Mouse (Mus musculus) heart, embryonic 15.5 days (tissue): ENCODE results near the gene Vwa5b2. TPM values are rescaled to one million over a fixed set of nuclear protein-coding genes. Genes with fewer than 3 reads are reported as not detected.

Experiments
- ATAC-seq: fragments of 200-750 bp; cut with Nextera tagmentation; replicated peaks from 2 replicates; pipeline ENCODE4 v1.8.0; 2017; ENCODE audit warnings: low read depth, moderate TSS enrichment; ENCODE audit not compliant: insufficient number of reproducible peaks, insufficient read depth, low FRiP score
- H3K27ac ChIP-seq: fragments of 300-500 bp; sonication (generic); 2 replicates; pipeline ENCODE4 v1.5.1; 2015; ENCODE audit warnings: mild to moderate bottlenecking, inconsistent platforms
- H3K27me3 ChIP-seq: fragments of 300-500 bp; sonication (generic); 2 replicates; pipeline ENCODE4 v1.6.1; 2015; ENCODE audit warnings: inconsistent platforms
- H3K36me3 ChIP-seq: fragments of 300-500 bp; sonication (generic); 2 replicates; pipeline ENCODE4 v1.6.1; 2015; ENCODE audit warnings: mild to moderate bottlenecking, inconsistent platforms
- H3K4me1 ChIP-seq: fragments of 300-500 bp; sonication (generic); replicated peaks from 2 replicates; pipeline ENCODE4 v1.6.1; 2015; ENCODE audit warnings: inconsistent platforms
- H3K4me2 ChIP-seq: fragments of 300-500 bp; sonication (generic); 2 replicates; pipeline ENCODE4 v1.6.1; 2015; ENCODE audit warnings: inconsistent platforms, mild to moderate bottlenecking, moderate library complexity
- H3K4me3 ChIP-seq: fragments of 300-500 bp; sonication (generic); 2 replicates; pipeline ENCODE4 v1.5.1; 2015; ENCODE audit warnings: mild to moderate bottlenecking, inconsistent platforms
- H3K9ac ChIP-seq: fragments of 300-500 bp; sonication (generic); 2 replicates; pipeline ENCODE4 v1.6.1; 2015; ENCODE audit warnings: mild to moderate bottlenecking, inconsistent platforms
- H3K9me3 ChIP-seq: fragments of 300-500 bp; sonication (generic); replicated peaks from 2 replicates; pipeline ENCODE4 v1.6.1; 2016; ENCODE audit warnings: inconsistent platforms
- WGBS: fragments of 180-500 bp; shearing (Covaris S2); methylation state at CpG from one replicate; pipeline ENCODE4 v1.1.7; 2015; ENCODE audit warnings: mixed read lengths; 5-methylcytosine and 5-hydroxymethylcytosine counted together
- polyA plus RNA-seq: library from polyadenylated mRNA; unstranded; fragments of >200 nt; fragmentation: Nextera tagmentation; extraction: Ambion mirVana; gene quantifications from 2 replicates; pipeline ENCODE4 v1.2.1, GENCODE M21; 2015

Gene Vwa5b2
- polyA plus RNA-seq, result 0.09 and 0.80 TPM in 2 replicates

GRCm38 (mm10) chr16:20589366-20589938 lies at the start of gene Vwa5b2:
Vwa5b2 (plus strand) TSS chr16:20589471.
- Histone ChIP-seq H3K4me3 (peak within 1 kb of the TSS; percentile 46), H3K27ac (no peak within 1 kb of the TSS), H3K4me1 (peaks cover 22% of the 10 kb centered on the region), H3K36me3 (no peaks in the 10 kb centered on the region), H3K27me3 (peaks cover 67% of the 10 kb centered on the region), H3K9me3 (no peaks in the 10 kb centered on the region), H3K4me2 (peak within 1 kb of the TSS; percentile 78), H3K9ac (peak within 1 kb of the TSS; percentile 10; the same call in 1 of the 2 replicates)
- 1% methylated on average over 24 of the region's 24 CpGs for WGBS
- ATAC-seq, result no peak

DNA sequence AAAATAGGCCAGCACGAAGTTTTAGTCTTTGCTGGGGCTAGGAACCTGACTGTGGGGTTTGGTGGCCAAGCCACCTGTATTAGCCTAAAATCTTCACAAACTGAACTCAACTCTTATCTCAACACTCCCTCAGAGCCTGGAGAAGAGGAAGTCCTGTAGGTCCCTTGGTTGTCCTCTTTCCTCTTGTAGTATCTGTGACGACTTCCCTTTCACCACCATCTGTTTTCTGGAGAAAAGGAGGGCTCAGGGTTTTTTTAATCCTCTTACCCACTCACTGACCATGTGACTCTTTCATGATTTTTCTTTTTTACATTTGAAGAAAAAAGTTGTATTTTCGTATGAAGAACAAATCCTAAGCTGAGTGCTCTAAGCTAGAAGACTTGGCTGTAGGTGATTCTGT lies 49.6 kb upstream of the Vwa5b2 start:
- WGBS, result 74% methylated on average over 3 of the region's 3 CpGs
- Histone ChIP-seq H3K4me3 (no peak overlapping the region), H3K4me2 (no peak overlapping the region), H3K4me1 (peaks cover 28% of the 10 kb centered on the region), H3K36me3 (peaks cover 64% of the 10 kb centered on the region), H3K27ac (no peak overlapping the region), H3K9ac (no peak overlapping the region), H3K27me3 (no peaks in the 10 kb centered on the region), H3K9me3 (no peaks in the 10 kb centered on the region)
- ATAC-seq, result no peak

DNA sequence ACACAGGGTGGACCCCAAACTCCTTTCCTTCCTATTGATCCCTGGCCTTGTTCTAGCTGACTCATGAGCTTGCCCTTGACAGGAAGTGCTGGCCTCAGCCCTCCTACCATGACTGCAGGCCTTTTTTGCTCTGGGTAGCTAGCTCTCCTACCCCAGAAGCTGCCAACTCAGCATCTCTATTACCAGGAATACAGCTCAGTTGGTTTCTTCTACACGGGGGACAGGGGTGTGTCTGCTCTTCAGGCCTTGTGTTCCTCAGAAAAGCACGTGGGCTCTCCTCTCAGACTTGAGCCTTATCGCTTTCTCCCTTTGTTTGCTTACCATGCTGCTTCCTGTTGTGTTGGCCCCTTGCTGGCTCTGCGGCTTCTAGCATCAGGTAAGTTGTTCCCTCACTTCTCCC lies 48.8 kb upstream of the Vwa5b2 start:
- Histone ChIP-seq H3K27ac (no peak overlapping the region), H3K4me2 (no peak overlapping the region), H3K4me1 (peaks cover 28% of the 10 kb centered on the region), H3K36me3 (peaks cover 71% of the 10 kb centered on the region), H3K4me3 (no peak overlapping the region), H3K9ac (no peak overlapping the region), H3K9me3 (no peaks in the 10 kb centered on the region), H3K27me3 (no peaks in the 10 kb centered on the region)
- no peak for ATAC-seq
- WGBS, result 66% methylated on average over 4 of the region's 4 CpGs

GRCm38 (mm10) chr16:20545696-20546095 lies 43.6 kb upstream of the Vwa5b2 start:
- Histone ChIP-seq H3K36me3 (peaks cover 57% of the 10 kb centered on the region), H3K4me3 (no peak overlapping the region), H3K27me3 (no peaks in the 10 kb centered on the region), H3K9ac (no peak overlapping the region), H3K4me1 (peaks cover 21% of the 10 kb centered on the region), H3K27ac (no peak overlapping the region), H3K9me3 (no peaks in the 10 kb centered on the region), H3K4me2 (no peak overlapping the region)
- WGBS, result 86% methylated on average over 10 of the region's 10 CpGs
- no peak for ATAC-seq

DNA sequence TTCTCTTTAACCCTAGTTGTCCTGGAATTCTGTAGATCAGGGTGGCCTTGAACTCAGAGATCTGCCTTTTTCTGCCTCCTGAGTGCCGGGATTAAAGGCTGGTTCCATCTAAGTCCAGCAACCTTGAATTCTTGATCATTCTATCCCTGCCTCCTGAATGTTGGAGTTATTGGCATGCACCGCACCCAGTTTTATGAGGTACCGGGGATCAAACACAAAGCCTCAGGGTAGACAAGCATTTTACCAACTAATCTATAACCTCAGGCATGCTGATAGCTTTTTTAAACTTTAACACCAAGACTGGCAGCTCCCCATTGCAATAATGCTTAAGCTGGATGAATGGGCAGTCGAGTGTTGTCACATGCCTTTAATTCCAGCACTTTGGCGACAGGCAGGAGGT lies 41.8 kb upstream of the Vwa5b2 start:
- Histone ChIP-seq H3K36me3 (peaks cover 55% of the 10 kb centered on the region), H3K4me3 (peak overlapping the region; percentile 83), H3K9me3 (no peaks in the 10 kb centered on the region), H3K9ac (peak overlapping the region; percentile 60), H3K27ac (peak overlapping the region; percentile 66), H3K4me1 (peaks cover 21% of the 10 kb centered on the region), H3K4me2 (peak overlapping the region; percentile 63), H3K27me3 (no peaks in the 10 kb centered on the region)
- WGBS, result 48% methylated on average over 5 of the region's 5 CpGs
- ATAC-seq, result no peak

DNA sequence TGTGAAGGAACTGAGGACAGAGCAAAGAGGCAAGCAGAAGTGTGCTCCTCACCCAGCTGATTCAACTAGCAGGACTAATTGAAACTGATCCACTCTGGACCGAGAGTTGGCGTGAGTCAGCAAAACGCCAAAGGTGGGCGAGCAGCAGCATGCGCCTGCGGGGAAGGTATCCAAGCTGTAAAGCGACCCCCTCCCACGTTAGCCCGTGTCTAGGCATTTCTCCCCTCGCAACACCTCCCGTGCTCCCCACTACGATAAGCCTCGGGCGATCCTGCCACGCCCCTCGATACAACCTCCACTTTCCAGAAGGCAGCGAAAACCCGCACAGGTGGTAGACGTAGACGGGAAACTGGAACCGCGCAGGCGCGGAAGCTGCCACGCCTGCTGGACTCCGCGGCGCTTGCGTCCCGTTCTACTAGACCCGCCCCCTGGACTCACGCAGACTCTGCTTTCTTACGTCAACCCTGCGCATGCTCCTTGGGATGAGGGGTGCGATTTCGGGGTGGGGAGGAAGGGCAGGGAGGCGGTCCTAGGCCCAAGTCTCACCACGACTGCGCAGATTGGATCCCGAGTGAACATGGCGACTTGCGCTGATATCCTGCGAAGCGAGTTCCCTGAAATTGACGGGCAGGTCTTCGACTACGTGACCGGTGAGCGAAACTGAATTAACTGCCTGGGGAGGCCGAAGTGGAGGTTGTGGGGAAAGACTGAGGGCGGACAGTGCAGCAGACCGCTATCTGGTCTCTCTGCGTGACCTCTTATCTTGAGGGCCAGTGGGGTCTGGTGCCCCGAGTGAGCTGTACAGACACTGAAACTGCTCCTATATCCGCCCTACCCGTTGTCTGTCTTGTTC lies 40.9 kb upstream of the Vwa5b2 start, which contains the start of gene Abcf3:
Abcf3 (plus strand) TSS at position 482 of the 853 bp plus-strand sequence.
- H3K36me3 ChIP-seq, result peaks cover 56% of the 10 kb centered on the region
- H3K4me3 ChIP-seq, result peak within 1 kb of the TSS; percentile 83
- H3K27ac ChIP-seq, result peak within 1 kb of the TSS; percentile 69
- peak within 1 kb of the TSS; percentile 71 for H3K4me2 ChIP-seq
- H3K9ac ChIP-seq, result peak within 1 kb of the TSS; percentile 83
- no peaks in the 10 kb centered on the region for H3K27me3 ChIP-seq
- H3K4me1 ChIP-seq, result peaks cover 21% of the 10 kb centered on the region
- H3K9me3 ChIP-seq, result no peaks in the 10 kb centered on the region
- under 1% methylated on average over 56 of the region's 56 CpGs for WGBS
- ATAC-seq, result peak; percentile 99

- Histone ChIP-seq H3K36me3 (peaks cover 56% of the 10 kb centered on the region), H3K4me3 (peak overlapping the region; percentile 83), H3K27me3 (no peaks in the 10 kb centered on the region), H3K9ac (peak overlapping the region; percentile 83), H3K4me1 (peaks cover 21% of the 10 kb centered on the region), H3K9me3 (no peaks in the 10 kb centered on the region), H3K4me2 (peak overlapping the region; percentile 71), H3K27ac (no peak overlapping the region)
- WGBS, result 42% methylated on average over 9 of the region's 9 CpGs
- no peak for ATAC-seq
Measured at GRCm38 (mm10) chr16:20549161-20549560, 40.1 kb upstream of the Vwa5b2 start.

GRCm38 (mm10) chr16:20551691-20552090 lies 37.6 kb upstream of the Vwa5b2 start:
- H3K27me3 ChIP-seq, result no peaks in the 10 kb centered on the region
- peaks cover 21% of the 10 kb centered on the region for H3K4me1 ChIP-seq
- WGBS, result 92% methylated on average over 5 of the region's 5 CpGs
- no peak overlapping the region for H3K4me2 ChIP-seq
- no peaks in the 10 kb centered on the region for H3K9me3 ChIP-seq
- peaks cover 53% of the 10 kb centered on the region for H3K36me3 ChIP-seq
- no peak overlapping the region for H3K4me3 ChIP-seq
- H3K27ac ChIP-seq, result no peak overlapping the region
- no peak for ATAC-seq
- H3K9ac ChIP-seq, result no peak overlapping the region

- ATAC-seq, result no peak
Measured at GRCm38 (mm10) chr16:20552594-20552993, 36.7 kb upstream of the Vwa5b2 start.

DNA sequence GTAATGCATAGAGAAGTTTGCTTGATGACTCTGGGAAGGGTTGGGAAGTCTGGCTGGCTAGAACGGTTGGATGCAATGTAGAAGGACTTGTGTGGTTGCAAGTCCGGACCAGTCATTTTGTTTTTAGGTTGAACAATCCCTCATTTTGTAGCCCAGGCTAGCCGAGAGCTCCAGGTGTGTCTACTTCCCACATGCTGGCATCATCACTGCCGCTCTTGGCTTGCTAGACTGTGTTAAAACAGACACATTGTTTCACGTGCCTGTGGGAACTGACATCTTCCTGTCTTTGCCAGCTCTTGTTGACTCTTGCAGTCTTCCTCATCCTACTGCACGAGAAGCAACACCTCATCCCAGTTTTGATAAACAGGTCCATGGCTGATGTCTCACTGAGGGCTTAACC lies 34.3 kb upstream of the Vwa5b2 start:
- no peak overlapping the region for H3K9ac ChIP-seq
- H3K4me3 ChIP-seq, result no peak overlapping the region
- H3K36me3 ChIP-seq, result peaks cover 76% of the 10 kb centered on the region
- H3K4me2 ChIP-seq, result no peak overlapping the region
- H3K9me3 ChIP-seq, result no peaks in the 10 kb centered on the region
- H3K27me3 ChIP-seq, result no peaks in the 10 kb centered on the region
- no peak overlapping the region for H3K27ac ChIP-seq
- ATAC-seq, result no peak
- no peaks in the 10 kb centered on the region for H3K4me1 ChIP-seq
- 85% methylated on average over 6 of the region's 6 CpGs for WGBS

More at GRCm38 (mm10) chr16:20552594-20552993, 36.7 kb upstream of the Vwa5b2 start:
- Histone ChIP-seq H3K9me3 (no peaks in the 10 kb centered on the region), H3K27me3 (no peaks in the 10 kb centered on the region), H3K4me2 (no peak overlapping the region), H3K27ac (no peak overlapping the region), H3K36me3 (peaks cover 57% of the 10 kb centered on the region), H3K4me1 (peaks cover 14% of the 10 kb centered on the region), H3K9ac (no peak overlapping the region), H3K4me3 (no peak overlapping the region)
- WGBS, result 89% methylated on average over 1 of the region's 1 CpGs

- H3K4me1 ChIP-seq, result no peaks in the 10 kb centered on the region
- no peaks in the 10 kb centered on the region for H3K27me3 ChIP-seq
- no peak overlapping the region for H3K9ac ChIP-seq
- H3K27ac ChIP-seq, result no peak overlapping the region
- H3K4me2 ChIP-seq, result no peak overlapping the region
- H3K36me3 ChIP-seq, result peaks cover 78% of the 10 kb centered on the region
- no peaks in the 10 kb centered on the region for H3K9me3 ChIP-seq
- ATAC-seq, result no peak
- 70% methylated on average over 7 of the region's 7 CpGs for WGBS
- no peak overlapping the region for H3K4me3 ChIP-seq
Measured at GRCm38 (mm10) chr16:20557381-20557780, 31.9 kb upstream of the Vwa5b2 start.
